Mouse (Mus musculus) lung, embryonic 15.5 days (tissue): ENCODE data around the gene Rpgr. TPM values are rescaled to one million over a fixed set of nuclear protein-coding genes. Genes with fewer than 3 reads are reported as not detected.

ENCODE experiments used
- ATAC-seq: fragments of 200-750 bp; cut with Nextera tagmentation; 2 replicates; pipeline ENCODE4 v1.8.0; 2017; ENCODE audit warnings: moderate number of reproducible peaks, borderline replicate concordance; ENCODE audit not compliant: low FRiP score, low TSS enrichment; ENCODE audit errors: extremely low read depth
- H3K27ac ChIP-seq: fragments of 300-500 bp; sonication (generic); 2 replicates; pipeline ENCODE4 v1.5.1; 2015; ENCODE audit warnings: moderate library complexity, mild to moderate bottlenecking, inconsistent platforms
- H3K27me3 ChIP-seq: fragments of 300-500 bp; sonication (generic); 2 replicates; pipeline ENCODE4 v1.6.1; 2015; ENCODE audit warnings: inconsistent platforms
- H3K36me3 ChIP-seq: fragments of 300-500 bp; sonication (generic); 2 replicates; pipeline ENCODE4 v1.6.1; 2015; ENCODE audit warnings: inconsistent platforms
- H3K4me1 ChIP-seq: fragments of 300-500 bp; sonication (generic); 2 replicates; pipeline ENCODE4 v1.6.1; 2015; ENCODE audit warnings: inconsistent platforms
- H3K4me2 ChIP-seq: fragments of 300-500 bp; sonication (generic); 2 replicates; pipeline ENCODE4 v1.6.1; 2015; ENCODE audit warnings: inconsistent platforms, mild to moderate bottlenecking, moderate library complexity
- H3K4me3 ChIP-seq: fragments of 300-500 bp; sonication (generic); 2 replicates; pipeline ENCODE4 v1.5.1; 2015; ENCODE audit warnings: mild to moderate bottlenecking, inconsistent platforms
- H3K9ac ChIP-seq: fragments of 300-500 bp; sonication (generic); 2 replicates; pipeline ENCODE4 v1.6.1; 2015; ENCODE audit warnings: inconsistent platforms
- H3K9me3 ChIP-seq: fragments of 300-500 bp; sonication (generic); 2 replicates; pipeline ENCODE4 v1.6.1; 2016; ENCODE audit warnings: inconsistent platforms
- WGBS: fragments of 180-500 bp; shearing (Covaris S2); methylation state at CpG from one replicate; pipeline ENCODE4 v1.1.7; 2015; 5-methylcytosine and 5-hydroxymethylcytosine counted together
- polyA plus RNA-seq: library from polyadenylated mRNA; unstranded; fragments of >200 nt; fragmentation: Nextera tagmentation; extraction: Ambion mirVana; gene quantifications from 2 replicates; pipeline ENCODE4 v1.2.1, GENCODE M21; 2015

Gene Rpgr
- polyA plus RNA-seq = 16.4 and 17.3 TPM in 2 replicates

DNA sequence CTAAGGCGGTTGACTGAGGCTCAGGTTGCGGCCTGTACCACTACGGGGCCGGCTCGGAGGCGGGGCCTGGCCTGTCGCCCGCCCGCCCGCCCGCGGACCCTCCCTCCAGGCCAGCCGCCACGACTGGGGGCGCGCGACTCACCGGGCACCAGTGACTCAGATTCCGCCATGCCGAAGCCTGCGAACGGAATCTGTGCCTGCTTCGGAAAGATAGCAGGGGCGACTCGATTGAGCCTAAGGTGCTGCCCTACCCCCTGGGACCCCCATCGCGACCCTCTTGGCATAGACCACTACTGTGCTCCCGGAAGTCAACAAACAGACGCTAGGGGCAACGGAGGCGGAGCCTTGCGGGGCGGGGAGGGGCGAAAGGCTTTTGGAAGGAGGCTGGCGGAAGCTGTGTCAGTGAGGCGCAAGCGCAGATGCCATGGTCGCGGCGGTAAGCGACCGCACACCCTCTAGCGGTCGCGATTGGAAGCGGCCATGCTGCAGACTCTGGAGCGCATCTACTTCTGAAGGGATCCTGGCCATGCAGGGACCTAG, at the start of gene Rpgr:
Gene Rpgr (minus strand): TSS at position 511 of the 540 bp plus-strand sequence.
- H3K36me3 ChIP-seq = no peaks in the 10 kb centered on the region
- 15% methylated on average over 46 of the region's 47 CpGs for WGBS
- peak within 1 kb of the TSS; percentile 41 for H3K4me2 ChIP-seq
- H3K9ac ChIP-seq = peak within 1 kb of the TSS; percentile 48
- H3K27ac ChIP-seq = peak within 1 kb of the TSS; percentile 80
- peak within 1 kb of the TSS; percentile 60 for H3K4me3 ChIP-seq
- no peaks in the 10 kb centered on the region for H3K27me3 ChIP-seq
- no peaks in the 10 kb centered on the region for H3K4me1 ChIP-seq
- H3K9me3 ChIP-seq = no peaks in the 10 kb centered on the region
- peak; percentile 98 for ATAC-seq

DNA sequence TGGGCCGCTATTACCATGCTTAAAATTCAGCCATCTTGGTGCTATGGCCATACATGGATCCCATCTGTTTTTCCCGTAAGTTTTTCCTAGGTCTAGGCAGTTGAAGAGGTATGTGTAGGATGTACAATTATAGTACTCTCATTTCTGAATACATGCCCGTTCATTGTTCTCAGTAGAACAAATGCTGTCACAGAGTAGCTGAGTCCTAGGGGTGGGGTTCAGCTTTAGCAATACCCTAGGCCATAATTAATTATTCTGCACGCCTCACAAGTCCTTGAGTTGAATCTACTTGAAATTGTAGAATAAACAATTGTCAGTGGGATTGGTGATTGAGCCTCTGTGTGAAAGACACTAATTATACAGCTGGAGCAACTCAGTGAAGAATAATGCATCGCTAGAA, 41.5 kb upstream of the Rpgr start:
- ATAC-seq = no peak
- Histone ChIP-seq H3K4me1 (no peaks in the 10 kb centered on the region), H3K4me2 (no peak overlapping the region), H3K36me3 (no peaks in the 10 kb centered on the region), H3K4me3 (no peak overlapping the region), H3K27ac (peak overlapping the region; percentile 15; the same call in 1 of the 2 replicates), H3K27me3 (no peaks in the 10 kb centered on the region), H3K9ac (no peak overlapping the region), H3K9me3 (no peaks in the 10 kb centered on the region)
- 57% methylated on average over 5 of the region's 5 CpGs for WGBS

DNA sequence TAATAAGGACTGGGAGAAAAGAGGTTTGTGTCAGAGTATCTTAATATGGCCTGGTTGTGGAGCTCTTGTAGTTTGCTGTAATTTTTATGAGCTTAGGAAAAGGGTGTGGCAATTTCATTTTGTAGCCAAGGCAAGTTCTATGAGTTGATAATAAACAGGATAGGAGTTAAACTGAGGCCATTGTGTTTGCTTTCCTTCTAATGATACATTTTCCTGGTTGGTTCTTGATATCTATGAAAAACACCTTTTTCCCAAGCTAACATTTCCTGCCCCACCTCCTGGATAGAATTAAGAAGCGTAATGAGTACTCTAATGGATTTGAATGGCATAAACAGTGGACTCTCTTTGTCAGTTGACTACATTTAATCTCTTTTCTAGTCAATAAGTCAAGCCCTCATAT, 41.1 kb upstream of the Rpgr start:
- no peak for ATAC-seq
- H3K9ac ChIP-seq = no peak overlapping the region
- 86% methylated on average over 1 of the region's 1 CpGs for whole genome bisulfite sequencing

DNA sequence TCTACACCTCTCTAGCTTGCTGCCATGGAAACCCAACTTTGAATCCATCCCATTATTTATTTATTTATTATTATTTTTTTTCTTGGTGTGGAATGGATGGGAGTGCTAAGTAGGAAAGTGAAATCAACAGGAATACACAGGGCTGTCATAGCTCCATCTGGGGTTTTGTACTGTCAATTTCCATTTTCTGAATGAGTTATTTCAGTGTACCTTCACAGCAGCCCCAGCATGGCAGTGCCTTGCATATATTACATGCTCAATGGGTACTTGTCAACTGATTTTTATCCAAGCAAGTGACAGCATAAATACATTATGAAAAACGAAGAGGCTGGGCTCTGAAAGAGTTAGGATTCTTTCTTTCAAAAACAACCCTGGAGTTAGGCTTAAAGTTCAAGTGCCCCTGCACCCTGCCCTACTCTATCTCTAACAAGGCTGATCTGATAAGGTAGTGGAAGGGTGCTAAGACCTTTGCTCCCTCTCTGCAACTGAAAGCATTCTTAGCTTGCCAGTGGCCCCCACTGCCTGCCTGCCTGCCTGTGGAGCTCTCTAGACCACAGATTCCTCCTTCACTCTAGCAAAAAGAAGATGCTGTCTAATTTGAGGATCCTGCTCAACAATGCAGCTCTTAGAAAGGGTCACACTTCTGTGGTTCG, 35.3 kb upstream of the Rpgr start, which contains the start of gene Otc:
Gene Otc (plus strand): TSS at position 454 of the 653 bp plus-strand sequence.
- no peak within 1 kb of the TSS for H3K9ac ChIP-seq
- peak within 1 kb of the TSS; percentile 33; the same call in 1 of the 2 replicates for H3K27ac ChIP-seq
- H3K9me3 ChIP-seq = no peaks in the 10 kb centered on the region
- H3K4me2 ChIP-seq = no peak within 1 kb of the TSS
- no peak for ATAC-seq
- no peaks in the 10 kb centered on the region for H3K36me3 ChIP-seq
- no peaks in the 10 kb centered on the region for H3K4me1 ChIP-seq
- H3K4me3 ChIP-seq = no peak within 1 kb of the TSS
- WGBS = 35% methylated on average over 2 of the region's 2 CpGs
- no peaks in the 10 kb centered on the region for H3K27me3 ChIP-seq

More for the DNA sequence above, 41.1 kb upstream of the Rpgr start:
- no peaks in the 10 kb centered on the region for H3K4me1 ChIP-seq
- H3K27ac ChIP-seq = no peak overlapping the region
- H3K4me2 ChIP-seq = no peak overlapping the region
- H3K9me3 ChIP-seq = no peaks in the 10 kb centered on the region
- no peak overlapping the region for H3K4me3 ChIP-seq
- no peaks in the 10 kb centered on the region for H3K27me3 ChIP-seq
- H3K36me3 ChIP-seq = no peaks in the 10 kb centered on the region

DNA sequence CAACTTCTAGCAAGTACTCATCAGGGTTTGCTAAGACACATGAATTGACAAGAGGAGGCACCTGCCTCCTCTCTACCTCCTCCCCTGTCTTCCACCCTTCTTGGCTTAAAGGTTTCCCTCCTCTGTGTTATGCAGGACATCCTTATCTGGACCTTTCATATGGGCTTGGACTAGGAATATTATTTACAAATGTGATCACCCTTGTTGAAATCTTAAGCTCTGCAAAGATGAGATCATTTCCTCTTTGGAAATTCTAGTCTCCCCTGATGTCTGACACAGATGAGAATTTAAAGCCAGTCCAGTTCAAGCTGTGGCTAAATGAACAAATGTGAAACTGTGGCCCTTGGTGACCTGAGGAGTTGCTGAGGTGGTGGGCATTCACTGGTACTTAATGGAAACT, 34.6 kb upstream of the Rpgr start:
- Histone ChIP-seq H3K4me1 (no peaks in the 10 kb centered on the region), H3K4me2 (no peak overlapping the region), H3K36me3 (no peaks in the 10 kb centered on the region), H3K27me3 (no peaks in the 10 kb centered on the region), H3K9me3 (no peaks in the 10 kb centered on the region), H3K9ac (no peak overlapping the region), H3K4me3 (no peak overlapping the region), H3K27ac (peak overlapping the region; percentile 33; the same call in 1 of the 2 replicates)
- ATAC-seq = no peak

DNA sequence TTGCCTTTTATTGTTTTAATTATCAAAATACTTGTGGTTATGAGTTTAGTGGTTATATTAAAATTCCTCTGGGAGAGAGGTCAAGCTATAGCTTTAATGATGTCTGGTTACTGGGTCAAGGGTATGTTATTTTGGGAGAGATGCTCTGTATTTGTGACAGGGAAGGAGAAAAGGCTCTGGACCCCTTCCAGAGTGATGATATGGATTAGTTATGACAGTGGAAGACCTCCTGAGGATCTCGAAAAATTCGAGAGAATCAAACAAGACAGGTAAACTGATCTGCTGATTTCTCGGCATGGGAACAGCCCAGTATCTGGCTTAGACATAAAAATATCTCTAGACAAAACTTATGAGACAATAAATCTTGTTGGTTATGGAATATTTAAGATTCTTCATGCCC, 27.2 kb upstream of the Rpgr start:
- no peaks in the 10 kb centered on the region for H3K27me3 ChIP-seq
- H3K27ac ChIP-seq = no peak overlapping the region
- no peak overlapping the region for H3K4me3 ChIP-seq
- ATAC-seq = no peak
- H3K4me1 ChIP-seq = no peaks in the 10 kb centered on the region
- WGBS = 67% methylated on average over 3 of the region's 3 CpGs
- no peak overlapping the region for H3K4me2 ChIP-seq
- no peak overlapping the region for H3K9ac ChIP-seq
- no peaks in the 10 kb centered on the region for H3K36me3 ChIP-seq
- H3K9me3 ChIP-seq = no peaks in the 10 kb centered on the region

DNA sequence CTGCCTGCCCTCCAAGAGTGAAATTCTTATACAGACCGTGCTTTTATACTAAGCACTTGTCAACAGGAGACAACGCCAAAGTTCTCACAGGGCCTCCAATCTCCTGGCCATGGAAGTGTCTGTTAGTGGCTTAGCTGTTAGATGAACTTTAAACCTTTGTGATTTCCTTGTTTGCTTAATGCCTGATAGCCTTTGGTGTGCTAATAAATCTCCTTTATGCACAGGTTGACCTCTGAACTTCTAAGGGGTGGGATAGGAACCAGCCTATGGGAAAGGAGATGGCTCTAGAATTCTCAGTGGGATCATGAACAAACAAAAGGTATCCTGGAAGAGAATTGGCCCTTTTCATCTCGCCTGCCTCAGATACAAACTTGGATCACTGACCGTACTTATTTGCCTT, 22.8 kb upstream of the Rpgr start:
- no peak for ATAC-seq
- Histone ChIP-seq H3K4me1 (no peaks in the 10 kb centered on the region), H3K4me3 (no peak overlapping the region), H3K9ac (no peak overlapping the region), H3K9me3 (no peaks in the 10 kb centered on the region), H3K27me3 (no peaks in the 10 kb centered on the region), H3K27ac (no peak overlapping the region), H3K36me3 (no peaks in the 10 kb centered on the region), H3K4me2 (no peak overlapping the region)
- 35% methylated on average over 4 of the region's 4 CpGs for WGBS

DNA sequence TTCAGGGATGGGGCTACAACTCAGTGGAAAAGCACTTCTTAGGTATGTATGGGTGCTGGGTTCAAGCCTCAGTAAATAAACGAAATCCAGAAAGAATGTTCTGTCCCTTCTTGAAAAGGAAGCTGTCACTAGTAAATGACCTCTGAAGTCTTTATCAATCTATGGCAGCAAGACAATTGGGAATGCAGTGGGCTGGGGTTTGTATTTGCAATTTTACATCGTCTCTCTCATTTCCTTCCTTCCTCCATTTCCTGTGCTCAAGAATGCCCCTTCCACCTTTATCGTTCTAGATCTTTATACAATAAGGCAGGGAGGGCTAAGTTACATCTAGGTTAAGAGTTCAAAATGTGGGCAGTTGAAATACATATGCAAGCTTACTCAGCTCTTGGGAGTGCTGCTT, 17.9 kb upstream of the Rpgr start:
- Histone ChIP-seq H3K4me2 (no peak overlapping the region), H3K9me3 (no peaks in the 10 kb centered on the region), H3K27ac (no peak overlapping the region), H3K4me3 (no peak overlapping the region), H3K27me3 (no peaks in the 10 kb centered on the region), H3K9ac (no peak overlapping the region), H3K4me1 (no peaks in the 10 kb centered on the region), H3K36me3 (no peaks in the 10 kb centered on the region)
- WGBS = 63% methylated on average over 3 of the region's 3 CpGs
- ATAC-seq = no peak

DNA sequence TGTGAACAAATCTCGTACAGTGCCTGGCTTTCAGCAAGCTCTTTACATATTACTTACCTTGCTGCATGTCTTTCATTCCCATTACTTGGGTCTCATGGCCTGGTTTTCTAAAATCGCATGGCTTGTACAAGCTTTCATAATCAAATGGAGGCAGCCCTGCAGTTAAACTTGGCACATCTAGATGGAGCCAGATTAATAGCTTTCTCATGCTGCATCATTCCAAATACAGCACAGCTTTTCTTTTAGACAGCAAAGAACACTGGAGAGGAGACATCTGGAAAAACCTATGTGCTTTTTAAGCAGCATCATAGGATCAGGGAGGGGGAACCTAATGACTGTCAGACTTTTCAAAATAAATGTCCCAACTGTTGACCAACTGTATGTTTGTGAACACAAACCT, 16.3 kb upstream of the Rpgr start:
- Histone ChIP-seq H3K4me2 (no peak overlapping the region), H3K9ac (no peak overlapping the region), H3K9me3 (no peaks in the 10 kb centered on the region), H3K27me3 (no peaks in the 10 kb centered on the region), H3K4me3 (no peak overlapping the region), H3K36me3 (no peaks in the 10 kb centered on the region), H3K4me1 (no peaks in the 10 kb centered on the region), H3K27ac (no peak overlapping the region)
- no peak for ATAC-seq
- 61% methylated on average over 2 of the region's 2 CpGs for WGBS

- Histone ChIP-seq H3K9ac (no peak overlapping the region), H3K36me3 (no peaks in the 10 kb centered on the region), H3K9me3 (no peaks in the 10 kb centered on the region), H3K4me3 (no peak overlapping the region), H3K27me3 (no peaks in the 10 kb centered on the region), H3K4me1 (no peaks in the 10 kb centered on the region), H3K4me2 (no peak overlapping the region), H3K27ac (no peak overlapping the region)
- WGBS = 56% methylated on average over 6 of the region's 6 CpGs
- no peak for ATAC-seq
These were observed 2.6 kb upstream of the Rpgr start for GRCm38 (mm10) chrX:10219281-10219680.

GRCm38 (mm10) chrX:10215972-10216371, 748 bp downstream of the Rpgr start:
- WGBS = 15% methylated on average over 16 of the region's 16 CpGs

GRCm38 (mm10) chrX:10205937-10206336, 10.8 kb downstream of the Rpgr start:
- Histone ChIP-seq H3K27me3 (no peaks in the 10 kb centered on the region), H3K27ac (no peak overlapping the region), H3K9me3 (no peaks in the 10 kb centered on the region), H3K4me2 (no peak overlapping the region), H3K4me1 (no peaks in the 10 kb centered on the region), H3K36me3 (no peaks in the 10 kb centered on the region), H3K9ac (no peak overlapping the region), H3K4me3 (no peak overlapping the region)
- ATAC-seq = no peak
- 66% methylated on average over 5 of the region's 5 CpGs for WGBS

More at GRCm38 (mm10) chrX:10215972-10216371, 748 bp downstream of the Rpgr start:
- Histone ChIP-seq H3K4me3 (peak overlapping the region; percentile 60), H3K9me3 (no peaks in the 10 kb centered on the region), H3K9ac (peak overlapping the region; percentile 48), H3K36me3 (no peaks in the 10 kb centered on the region), H3K27me3 (no peaks in the 10 kb centered on the region), H3K4me2 (peak overlapping the region; percentile 41), H3K4me1 (no peaks in the 10 kb centered on the region), H3K27ac (peak overlapping the region; percentile 80)
- peak; percentile 62; the same call in 1 of the 2 replicates for ATAC-seq
